Mouse (Mus musculus): ENCODE measurements around the gene Manba. TPM values are rescaled to one million over a fixed set of nuclear protein-coding genes. Genes with fewer than 3 reads are reported as not detected.

Gene Manba
- polyA plus RNA-seq, 1 experiment, result 1.8 TPM

DNA sequence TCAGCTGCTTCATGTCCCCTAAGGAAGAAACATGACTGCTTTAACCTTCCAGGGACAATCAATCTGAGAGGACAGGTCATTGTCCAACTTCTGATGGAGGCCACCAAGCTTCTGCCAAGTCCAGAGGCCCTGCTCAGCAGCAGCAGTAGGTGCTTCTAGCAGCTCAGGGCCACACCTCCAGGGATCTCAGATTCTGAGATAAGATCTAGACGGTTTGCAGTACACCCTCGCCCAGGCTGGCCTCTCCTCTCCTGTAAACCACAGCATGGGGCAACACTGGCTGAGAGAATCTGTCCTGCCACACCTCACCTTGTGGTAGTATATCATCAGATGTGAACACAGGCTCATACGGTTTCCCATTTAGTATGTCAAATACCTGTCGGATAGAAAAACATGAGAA is 105.1 kb downstream of the Manba start:
- no peak for TF ChIP-seq GATA1 (IDR thresholded peaks at IDR 0.05; ENCODE audit: low read length)

DNA sequence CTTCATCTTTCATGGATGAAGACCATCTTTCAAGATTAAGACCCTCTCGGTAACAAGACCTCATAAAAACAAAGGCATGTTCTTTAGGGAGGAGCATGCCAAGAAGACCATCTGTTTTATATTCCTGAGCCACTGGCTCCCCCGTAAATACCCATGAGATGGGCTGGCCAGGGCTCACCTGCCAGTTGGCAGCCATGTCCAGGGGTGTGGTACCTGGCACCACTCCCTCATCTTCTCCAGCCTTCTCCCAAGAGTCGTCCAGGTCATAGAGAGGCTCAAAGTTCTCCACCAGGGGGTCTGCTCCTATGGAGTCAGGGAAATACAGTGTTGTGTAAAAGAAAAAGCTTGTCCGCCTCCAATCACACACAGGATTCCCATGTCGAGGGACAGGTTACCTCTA is 106.0 kb downstream of the Manba start:
- no peak for TF ChIP-seq GATA1 (IDR thresholded peaks at IDR 0.05; ENCODE audit: low read length)

DNA sequence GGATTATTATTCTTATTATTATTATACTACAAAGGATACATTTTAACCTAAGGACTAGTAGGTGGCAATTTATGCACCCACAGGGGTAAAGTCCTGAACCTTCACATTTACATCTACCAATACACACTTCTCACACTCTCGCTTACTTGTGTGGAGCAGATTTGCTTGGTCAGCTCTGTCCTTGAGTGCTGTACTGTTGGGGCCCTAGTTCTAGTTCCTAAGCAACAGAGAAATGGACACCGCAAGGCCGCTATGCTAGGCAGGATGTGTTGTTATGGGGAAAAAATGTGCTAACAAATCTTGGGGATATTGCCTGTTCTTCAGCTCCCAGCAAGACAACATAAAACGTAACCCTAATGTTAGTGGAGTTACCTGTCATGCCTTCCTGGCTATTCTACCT is 106.6 kb downstream of the Manba start:
- no peak for TF ChIP-seq GATA1 (IDR thresholded peaks at IDR 0.05; ENCODE audit: low read length)

DNA sequence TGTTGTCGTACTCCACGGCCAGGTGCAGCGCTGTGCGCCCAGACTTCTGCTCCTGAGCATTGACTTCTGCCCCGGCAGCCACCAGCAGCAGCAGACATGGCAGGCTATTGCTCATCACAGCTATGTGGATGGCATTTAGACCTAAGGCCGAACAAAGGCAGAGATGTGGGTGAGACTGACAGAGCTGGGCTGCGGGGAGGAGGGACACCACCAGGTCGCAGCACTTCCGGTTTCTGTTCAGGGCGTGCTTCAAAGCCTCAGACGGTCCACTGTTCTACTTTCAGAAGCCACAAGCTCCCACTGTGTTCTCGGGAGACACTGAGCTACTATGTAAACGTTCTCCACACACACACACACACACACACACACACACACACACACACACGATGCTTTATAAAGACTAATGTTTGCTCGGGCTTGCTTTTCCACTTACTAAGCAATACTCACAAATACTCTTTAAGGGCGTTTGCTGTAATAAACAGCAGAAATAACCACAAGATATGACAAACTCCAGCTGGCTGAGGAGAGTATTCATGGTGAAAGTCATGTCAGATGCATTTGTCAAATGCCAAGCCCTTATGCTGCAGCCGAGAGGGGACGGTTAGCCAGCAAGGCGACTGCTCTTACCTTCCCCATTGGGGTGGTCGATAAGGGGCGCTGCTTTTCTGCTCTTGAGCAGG is 109.0 kb downstream of the Manba start:
- TF ChIP-seq GATA1 (IDR thresholded peaks at IDR 0.05; ENCODE audit: low read length), result no peak

DNA sequence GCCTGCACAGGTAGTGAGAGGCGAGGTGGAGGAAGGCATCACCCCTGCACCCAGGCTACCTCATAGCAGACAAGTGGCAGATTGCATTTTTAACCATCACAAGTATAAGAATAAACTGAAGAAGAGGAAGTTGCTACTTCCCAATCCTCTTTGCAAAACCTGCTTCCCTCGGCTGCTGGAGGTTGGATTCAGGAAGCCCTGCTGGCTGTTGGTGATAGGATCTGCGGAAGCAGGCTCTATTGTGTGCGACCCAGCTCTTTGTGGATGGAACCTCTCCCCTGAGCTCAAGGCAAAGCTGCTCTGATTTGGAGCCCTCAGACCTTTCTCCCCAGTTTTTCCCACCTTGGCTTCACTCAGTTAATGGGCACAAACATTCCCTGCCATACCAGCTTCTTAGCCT is 111.6 kb downstream of the Manba start:
- TF ChIP-seq GATA1 (IDR thresholded peaks at IDR 0.05; ENCODE audit: low read length), result no peak

DNA sequence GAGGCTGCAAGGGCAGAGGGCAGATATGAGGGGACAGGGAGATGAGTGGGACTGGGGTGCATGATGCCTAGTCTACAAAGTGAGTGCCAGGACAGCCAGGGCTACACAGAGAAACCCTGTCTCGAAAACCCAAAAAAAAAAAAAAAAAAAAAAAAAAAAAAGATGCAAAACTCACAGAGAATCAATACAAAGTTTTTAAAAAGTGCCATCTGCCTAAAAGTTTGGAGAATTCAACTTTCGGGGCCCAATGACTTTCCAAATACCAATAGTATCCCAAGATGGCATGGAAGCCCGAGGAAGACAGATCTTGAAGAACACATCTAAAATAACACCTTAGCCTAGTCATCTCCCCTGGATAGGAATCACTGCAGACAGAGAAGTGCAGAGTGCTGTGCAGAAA is 112.9 kb downstream of the Manba start:
- TF ChIP-seq GATA1 (IDR thresholded peaks at IDR 0.05; ENCODE audit: low read length), result no peak

DNA sequence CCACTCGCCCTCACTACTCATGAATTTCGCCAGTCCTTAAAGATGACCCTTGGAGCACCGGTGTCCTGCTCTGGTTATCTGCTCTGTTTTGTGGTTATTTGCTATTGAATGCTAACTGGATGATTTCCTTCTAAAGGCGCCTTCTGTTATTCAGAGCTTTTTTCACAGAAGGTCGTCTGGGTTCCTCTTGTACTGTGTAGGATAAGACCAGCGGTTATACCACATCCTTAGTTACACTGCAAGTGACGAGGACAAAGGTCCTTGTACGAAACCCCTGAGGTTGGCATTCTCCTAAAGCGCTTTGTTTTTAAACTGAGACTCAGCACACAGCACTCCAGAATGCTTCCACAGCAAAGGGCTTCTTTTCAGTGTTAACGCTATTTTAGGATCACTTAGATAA is 117.3 kb downstream of the Manba start:
- no peak for TF ChIP-seq GATA1 (IDR thresholded peaks at IDR 0.05; ENCODE audit: low read length)

DNA sequence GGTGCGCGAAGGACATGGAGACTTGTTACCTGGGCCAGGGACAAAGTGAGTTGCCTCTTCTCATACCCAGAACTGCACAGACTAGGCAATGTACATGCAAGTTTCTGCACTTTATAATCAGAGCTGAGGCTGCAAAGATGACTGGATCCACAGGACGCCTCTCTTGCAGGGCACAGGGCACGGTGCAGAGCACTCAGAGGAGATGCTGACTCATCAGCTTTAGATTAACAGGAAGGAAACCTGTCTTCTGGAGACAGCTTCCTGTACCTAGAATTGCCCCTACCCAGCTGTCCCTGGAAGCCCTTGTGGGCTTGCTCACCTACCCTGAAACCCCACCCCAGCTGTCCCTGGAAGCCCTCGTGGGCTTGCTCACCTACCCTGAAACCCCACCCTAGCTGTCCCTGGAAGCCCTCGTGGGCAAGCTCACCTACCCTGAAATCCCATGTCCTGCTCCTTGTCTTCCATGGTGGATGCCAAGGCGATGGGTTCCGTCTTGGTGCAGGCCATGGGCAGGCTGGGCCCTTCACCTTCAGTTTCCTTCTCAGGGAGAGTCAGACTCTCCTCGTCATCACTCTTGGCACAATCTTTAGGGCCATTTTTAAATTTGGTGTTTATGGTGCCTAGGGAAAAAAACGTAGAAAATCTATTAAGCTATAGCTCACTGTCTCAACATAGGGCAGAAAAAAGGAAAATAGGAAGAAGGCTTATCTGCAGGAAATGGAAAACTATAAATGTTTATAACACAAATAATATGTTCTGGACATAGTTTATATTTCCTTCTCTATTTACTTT is 119.4 kb downstream of the Manba start:
- TF ChIP-seq GATA1 (IDR thresholded peaks at IDR 0.05; ENCODE audit: low read length), result no peak

DNA sequence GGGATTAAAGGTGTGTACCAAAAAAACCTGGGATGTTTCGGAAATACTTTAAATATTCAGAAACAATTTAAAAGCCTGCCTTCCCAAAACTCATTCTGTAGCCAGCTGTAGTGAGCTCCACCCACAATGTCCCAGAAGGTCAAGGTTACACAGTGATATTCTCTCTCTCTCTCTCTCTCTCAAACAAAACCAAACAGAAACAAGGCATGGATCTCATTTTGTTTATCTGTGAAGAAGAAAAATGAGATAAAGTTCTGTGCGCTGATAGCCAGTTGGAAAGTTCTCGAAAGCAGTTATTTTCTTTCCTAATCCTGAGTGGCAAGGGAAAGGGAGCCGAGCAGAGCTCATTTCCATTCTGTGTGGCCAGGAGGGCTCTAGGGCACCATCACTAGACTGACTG is 120.1 kb downstream of the Manba start:
- TF ChIP-seq GATA1 (IDR thresholded peaks at IDR 0.05; ENCODE audit: low read length), result no peak

DNA sequence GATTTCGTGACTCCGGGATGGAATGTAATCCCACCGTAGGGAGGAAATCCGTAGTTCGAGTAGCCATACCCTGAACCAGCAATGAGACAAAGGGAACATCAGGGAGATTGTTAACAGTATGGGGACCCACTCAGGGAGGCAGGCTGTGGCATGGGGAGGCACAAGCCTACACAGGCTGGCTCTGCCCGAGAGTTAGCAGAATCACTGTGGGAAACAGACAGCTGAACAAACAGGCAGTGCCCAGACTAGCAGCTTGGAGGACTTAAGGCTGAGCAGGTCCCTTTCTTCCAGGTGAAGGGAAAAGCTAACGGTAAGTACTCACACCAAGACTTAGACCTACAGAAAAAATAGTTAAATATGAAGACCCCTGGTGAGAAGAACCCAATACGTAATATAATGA is 121.2 kb downstream of the Manba start:
- no peak for TF ChIP-seq GATA1 (IDR thresholded peaks at IDR 0.05; ENCODE audit: low read length)

DNA sequence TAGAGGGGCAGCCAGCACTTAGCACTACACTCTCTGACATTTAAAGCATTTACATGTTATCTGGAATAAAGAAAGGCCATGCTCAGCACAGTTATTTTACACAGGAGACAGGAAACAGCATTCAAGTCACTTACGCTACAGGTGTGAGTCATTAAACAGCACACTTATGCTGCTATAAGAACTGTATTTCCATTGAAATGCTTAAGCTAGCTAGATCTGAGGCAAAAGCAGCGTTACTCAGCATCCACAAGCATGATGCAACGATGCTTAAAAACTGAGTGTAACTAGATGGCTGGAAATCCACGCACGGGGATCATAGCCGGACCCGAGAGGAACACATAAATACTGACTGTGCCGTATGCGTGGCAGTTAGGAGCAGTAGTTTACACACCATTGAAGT is 121.6 kb downstream of the Manba start:
- TF ChIP-seq GATA1 (IDR thresholded peaks at IDR 0.05; ENCODE audit: low read length), result no peak

DNA sequence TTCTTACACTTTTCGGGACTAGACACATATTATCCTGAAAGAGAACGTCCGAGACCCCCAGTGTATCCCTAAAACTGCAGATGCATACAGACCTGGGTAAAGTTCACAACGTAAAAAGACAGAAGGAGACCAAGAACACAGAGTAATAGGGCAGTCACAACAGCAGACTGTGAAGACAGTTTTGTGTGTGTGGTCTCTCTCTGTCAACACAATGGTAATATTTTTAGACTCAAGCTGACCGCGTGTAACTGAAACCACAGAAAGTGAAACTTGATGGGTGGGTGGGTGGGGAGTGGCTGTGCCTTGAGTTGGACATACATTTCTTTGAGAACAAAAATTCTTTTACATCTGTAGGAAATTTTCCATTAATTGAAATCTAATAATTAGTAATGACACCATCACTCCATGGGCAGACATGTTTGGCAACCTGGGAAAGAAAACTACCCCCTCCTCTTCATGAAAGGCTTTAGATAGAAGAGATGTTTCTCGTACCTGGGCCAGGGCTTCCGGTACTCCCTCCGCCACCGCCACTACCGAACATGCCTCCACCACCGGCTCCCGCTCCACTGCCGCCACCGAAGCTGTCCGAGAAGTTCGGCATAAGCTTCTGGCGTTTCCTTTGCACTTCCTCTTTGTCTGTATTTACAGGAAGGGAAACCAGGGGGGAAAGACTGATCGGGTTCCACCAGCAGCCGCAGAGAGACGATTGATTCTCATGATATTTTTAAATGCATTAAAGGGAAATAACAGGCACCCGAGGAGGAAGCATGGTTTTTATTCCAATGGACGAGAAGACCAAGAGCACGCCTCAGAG is 122.5 kb downstream of the Manba start:
- TF ChIP-seq GATA1 (IDR thresholded peaks at IDR 0.05; ENCODE audit: low read length), result no peak

DNA sequence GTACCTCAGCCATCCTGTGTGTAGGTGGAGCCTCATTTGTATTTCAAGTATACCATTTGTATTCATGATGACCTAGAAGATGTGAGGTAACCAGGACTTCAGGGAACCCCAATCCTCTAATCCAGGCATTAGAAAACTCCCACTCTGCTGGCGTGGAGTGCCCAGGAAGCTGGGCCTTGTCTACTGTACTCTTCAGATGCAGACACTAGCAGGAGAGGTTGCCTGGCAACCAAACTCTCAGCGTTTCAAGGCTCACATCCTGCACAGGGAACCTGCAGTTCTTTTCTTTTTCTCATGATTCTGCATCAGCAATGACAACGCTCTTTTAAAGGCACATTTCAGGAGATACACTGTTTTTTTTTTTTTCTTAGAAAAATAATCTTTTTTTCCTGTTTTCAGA is 124.8 kb downstream of the Manba start:
- TF ChIP-seq GATA1 (IDR thresholded peaks at IDR 0.05; ENCODE audit: low read length), result no peak

DNA sequence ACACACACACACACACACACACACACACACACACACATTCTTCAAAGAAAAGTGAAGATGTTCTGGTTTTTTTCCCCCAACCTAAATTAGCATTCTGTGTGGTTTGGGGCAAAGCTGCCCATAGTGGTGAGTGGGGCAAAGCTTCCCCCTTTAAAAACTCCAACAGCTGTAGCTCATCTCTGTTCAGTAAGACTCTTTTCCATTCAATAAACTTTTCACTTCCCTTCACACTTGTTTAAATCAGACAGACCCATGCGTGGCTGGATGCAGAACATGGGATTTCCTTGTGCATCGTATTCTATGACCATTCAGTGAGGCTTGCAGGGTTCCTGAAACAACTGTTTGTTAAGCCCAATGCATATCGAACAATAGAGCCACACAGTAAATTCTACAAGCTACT is 129.0 kb downstream of the Manba start:
- TF ChIP-seq GATA1 (IDR thresholded peaks at IDR 0.05; ENCODE audit: low read length), result no peak

DNA sequence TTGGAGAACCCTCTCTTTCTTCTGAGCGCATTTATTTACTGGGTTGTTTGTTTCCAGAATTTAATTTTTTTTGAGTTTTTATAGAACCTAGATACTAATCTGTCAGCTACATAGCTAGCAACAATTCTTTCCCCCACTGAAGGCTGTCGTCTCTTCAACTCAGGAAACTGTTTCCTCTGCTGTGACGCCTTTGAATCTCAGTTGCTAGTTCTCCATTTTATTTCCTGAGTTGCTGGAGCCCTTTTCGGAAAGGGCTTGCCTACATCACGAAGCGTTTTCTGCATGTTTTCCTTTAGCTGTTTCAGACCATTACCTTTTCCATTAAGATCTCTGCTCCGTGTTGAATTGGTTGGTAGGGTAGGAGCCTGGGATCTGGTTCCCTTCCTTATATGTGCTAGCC is 131.3 kb downstream of the Manba start:
- TF ChIP-seq GATA1 (IDR thresholded peaks at IDR 0.05; ENCODE audit: low read length), result no peak

Other genes starting within 250 kb of the Manba start
- gene Bdh2, start 204.4 kb upstream of the Manba start, polyA plus RNA-seq (2012), result not detected in 2 replicates
- gene Slc9b2, start 177.9 kb upstream of the Manba start, polyA plus RNA-seq (2012), result not detected in 2 replicates
- 0.14 and 0.15 TPM in 2 replicates for gene Slc9b1, start 137.6 kb upstream of the Manba start, polyA plus RNA-seq (2012)
- 31.5 and 36.7 TPM in 2 replicates for gene Cisd2, start 61.7 kb upstream of the Manba start, polyA plus RNA-seq (2012)
- 464 and 694 TPM in 2 replicates for gene Ube2d3, start 47.5 kb upstream of the Manba start, polyA plus RNA-seq (2012)
- 5.4 and 8.4 TPM in 2 replicates for gene Nfkb1, start 205.9 kb downstream of the Manba start, polyA plus RNA-seq (2012)

All from G1E-ER4 (cell line).